Mouse (Mus musculus) spleen, adult 2 months (tissue): ENCODE results near the gene Crip3. TPM values are rescaled to one million over a fixed set of nuclear protein-coding genes. Genes with fewer than 3 reads are reported as not detected.
A peak's percentile ranks its signal among the peaks of the same experiment; 100 is the strongest.

Experiments
- DNase-seq, 2 experiments: peaks; one replicate each; pipeline versions ENCODE4 v3.0.0 to v3.0.0-alpha.2; 2012 to 2021; ENCODE audit warnings: low spot score in 2 of 2, low read depth in 1 of 2
- H3K27ac ChIP-seq: fragments of 200-500 bp; 2 replicates; pipeline ENCODE4 v1.5.1; 2012; ENCODE audit warnings: low read length, inconsistent platforms; ENCODE audit not compliant: insufficient read depth
- H3K27me3 ChIP-seq: fragments of 200-500 bp; 2 replicates; pipeline ENCODE4 v1.6.1; 2012; ENCODE audit warnings: mild to moderate bottlenecking, moderate library complexity, low read length, inconsistent platforms; ENCODE audit not compliant: control insufficient read depth, insufficient read depth
- H3K36me3 ChIP-seq: fragments of 200-500 bp; 2 replicates; pipeline ENCODE4 v1.6.1; 2012; ENCODE audit warnings: mild to moderate bottlenecking, low read length, inconsistent platforms; ENCODE audit not compliant: control insufficient read depth, insufficient read depth
- H3K4me1 ChIP-seq: fragments of 200-500 bp; 2 replicates; pipeline ENCODE4 v1.6.1; 2011; ENCODE audit warnings: inconsistent platforms; ENCODE audit not compliant: control insufficient read depth, insufficient read depth, insufficient read length
- H3K4me3 ChIP-seq: fragments of 200-500 bp; 2 replicates; pipeline ENCODE4 v1.5.1; 2011; ENCODE audit warnings: mild to moderate bottlenecking, inconsistent platforms; ENCODE audit not compliant: insufficient read depth, insufficient read length; ENCODE audit errors: extremely low read depth
- CTCF ChIP-seq: fragments of 200-500 bp; IDR thresholded peaks from 2 replicates; pipeline ENCODE4 v1.5.1; 2011; ENCODE audit warnings: mild to moderate bottlenecking, inconsistent platforms; ENCODE audit not compliant: insufficient read depth, insufficient read length, insufficient replicate concordance; ENCODE audit errors: extremely low read depth
- POLR2A ChIP-seq: fragments of 200-500 bp; IDR thresholded peaks from 2 replicates; pipeline ENCODE4 v1.6.1; 2011; ENCODE audit warnings: low read depth, low read length, inconsistent platforms
- WGBS: fragments of 180-500 bp; shearing (Covaris S2); methylation state at CpG from one replicate; pipeline ENCODE4 v1.1.7; 2018; 5-methylcytosine and 5-hydroxymethylcytosine counted together
- polyA plus RNA-seq: library from polyadenylated mRNA; depleted of rRNA; stranded (reverse); fragments of >200 nt; gene quantifications from 2 replicates; pipeline ENCODE4 v1.2.3, GENCODE M21; 2012

Crip3 gene
- polyA plus RNA-seq, 1 experiment: 8.9 TPM

DNA sequence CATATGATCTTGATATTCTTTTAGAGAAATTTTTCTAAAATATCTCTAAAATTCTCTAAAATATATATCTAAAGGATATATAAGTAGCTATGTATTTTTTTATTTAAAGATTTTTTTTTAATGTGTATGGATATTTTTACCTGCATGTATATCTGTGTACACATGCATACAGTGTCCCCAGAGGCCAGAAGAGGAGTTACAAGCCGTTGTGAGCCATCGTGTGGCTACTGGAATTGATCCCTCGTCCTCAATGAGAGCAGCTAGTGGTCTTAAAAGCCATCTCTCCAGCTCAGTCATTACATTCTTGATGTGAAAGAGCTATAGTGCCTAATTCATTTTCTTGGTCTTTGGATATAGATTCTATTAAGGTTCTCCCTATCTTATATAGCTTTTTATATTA, 20.2 kb upstream of the Crip3 start:
- 45% methylated on average over 3 of the region's 3 CpGs for WGBS
- Histone ChIP-seq H3K27me3 (no peaks in the 10 kb centered on the region), H3K36me3 (peaks cover 47% of the 10 kb centered on the region), H3K27ac (no peak overlapping the region), H3K4me1 (no peaks in the 10 kb centered on the region), H3K4me3 (no peak overlapping the region)
- TF ChIP-seq POLR2A: no peak
- no peak for TF ChIP-seq CTCF
- no peak for DNase-seq

DNA sequence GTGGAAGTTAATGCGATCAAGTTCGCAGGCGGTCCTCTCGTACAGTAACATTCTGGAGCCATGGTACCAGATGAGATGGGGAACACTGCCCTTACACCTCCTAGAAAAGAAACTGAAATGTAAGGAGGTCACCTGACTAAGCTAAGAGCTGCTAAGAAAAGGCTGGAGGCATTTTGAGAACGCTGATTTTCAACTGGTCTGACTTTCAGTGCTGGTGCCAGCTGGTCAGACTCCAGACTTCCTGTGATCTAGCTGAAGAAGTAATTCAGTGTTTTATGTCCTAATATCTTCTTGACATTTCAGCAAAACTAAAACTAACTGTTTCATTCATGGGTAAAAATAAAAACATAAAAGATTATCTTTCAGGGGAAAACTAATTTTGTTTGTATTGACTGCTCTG, 10.1 kb upstream of the Crip3 start:
- Histone ChIP-seq H3K27me3 (no peaks in the 10 kb centered on the region), H3K27ac (no peak overlapping the region), H3K4me3 (no peak overlapping the region), H3K4me1 (no peaks in the 10 kb centered on the region), H3K36me3 (peaks cover 7% of the 10 kb centered on the region)
- 76% methylated on average over 5 of the region's 5 CpGs for WGBS
- TF ChIP-seq CTCF: no peak
- no peak for TF ChIP-seq POLR2A
- no peak for DNase-seq

GRCm38 (mm10) chr17:46419717-46420116, 9.0 kb upstream of the Crip3 start:
- Histone ChIP-seq H3K27me3 (no peaks in the 10 kb centered on the region), H3K4me3 (no peak overlapping the region), H3K27ac (no peak overlapping the region), H3K4me1 (no peaks in the 10 kb centered on the region), H3K36me3 (peaks cover 3% of the 10 kb centered on the region; the same call in 1 of the 2 replicates)
- no peak for TF ChIP-seq POLR2A
- TF ChIP-seq CTCF: no peak
- DNase-seq: no peak

DNA sequence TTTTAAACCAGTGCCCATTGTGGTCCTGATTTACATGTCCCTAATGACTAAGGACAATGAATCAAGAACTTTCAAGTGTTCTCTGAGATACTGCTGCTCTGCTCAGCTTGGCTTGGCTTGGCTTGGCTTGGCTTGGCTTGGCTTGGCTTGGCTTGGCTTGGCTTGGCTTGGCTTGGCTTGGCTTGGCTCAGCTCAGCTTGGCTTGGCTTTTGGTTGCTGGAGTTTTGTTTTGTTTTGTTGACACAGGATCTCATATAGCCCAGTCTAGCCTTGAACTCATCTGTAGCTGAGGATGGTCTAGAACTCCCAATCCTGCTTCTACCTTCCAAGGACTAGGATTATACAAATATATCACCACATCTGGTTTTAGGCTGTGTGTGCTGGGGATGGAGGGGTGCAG, 2.2 kb upstream of the Crip3 start:
- no peak overlapping the region for H3K4me3 ChIP-seq
- no peak overlapping the region for H3K27ac ChIP-seq
- no peak for DNase-seq

GRCm38 (mm10) chr17:46433627-46434026, 4.9 kb downstream of the Crip3 start:
- no peak overlapping the region for H3K4me3 ChIP-seq
- WGBS: 16% methylated on average over 17 of the region's 17 CpGs

More for the DNA sequence above, 2.2 kb upstream of the Crip3 start:
- Histone ChIP-seq H3K36me3 (no peaks in the 10 kb centered on the region), H3K4me1 (no peaks in the 10 kb centered on the region; the same call in 1 of the 2 replicates), H3K27me3 (no peaks in the 10 kb centered on the region)
- no peak for TF ChIP-seq CTCF
- no peak for TF ChIP-seq POLR2A

GRCm38 (mm10) chr17:46436672-46437366, 8.1 kb downstream of the Crip3 start:
- WGBS: 29% methylated on average over 23 of the region's 23 CpGs
- Histone ChIP-seq H3K27me3 (peaks cover 4% of the 10 kb centered on the region), H3K27ac (no peak overlapping the region), H3K4me3 (no peak overlapping the region), H3K36me3 (no peaks in the 10 kb centered on the region), H3K4me1 (no peaks in the 10 kb centered on the region)
- no peak for TF ChIP-seq POLR2A
- TF ChIP-seq CTCF: peak; percentile 40; the same call in 1 of the 2 replicates
- no peak for DNase-seq

More at GRCm38 (mm10) chr17:46433627-46434026, 4.9 kb downstream of the Crip3 start:
- TF ChIP-seq CTCF (no peak), POLR2A (no peak)
- H3K4me1 ChIP-seq: no peaks in the 10 kb centered on the region; the same call in 1 of the 2 replicates
- no peak for DNase-seq
- no peaks in the 10 kb centered on the region for H3K36me3 ChIP-seq
- H3K27ac ChIP-seq: no peak overlapping the region
- peaks cover 4% of the 10 kb centered on the region for H3K27me3 ChIP-seq

GRCm38 (mm10) chr17:46438298-46438873, 9.7 kb downstream of the Crip3 start, which contains the start of gene Slc22a7:
TSS of gene Slc22a7 (minus strand) at chr17:46438457.
- H3K4me1 ChIP-seq: no peaks in the 10 kb centered on the region
- TF ChIP-seq CTCF: no peak
- no peak for TF ChIP-seq POLR2A
- peaks cover 4% of the 10 kb centered on the region for H3K27me3 ChIP-seq
- no peak within 1 kb of the TSS for H3K4me3 ChIP-seq
- WGBS: 96% methylated on average over 4 of the region's 4 CpGs
- DNase-seq: no peak
- no peak within 1 kb of the TSS for H3K27ac ChIP-seq
- no peaks in the 10 kb centered on the region for H3K36me3 ChIP-seq
